Mouse (Mus musculus): ENCODE data around the gene Gm20931. TPM values are rescaled to one million over a fixed set of nuclear protein-coding genes. Genes with fewer than 3 reads are reported as not detected.
"Not testable (repeated sequence)": the region's sequence is repeated elsewhere in the genome, so short reads cannot be mapped to it uniquely, and the experiment has no call there.

Gene Gm20931
- not detected in 2 replicates for polyA plus RNA-seq (2012; rRNA removed)

- WGBS: no CpG with 5 or more reads among the region's 6 CpGs
- DNase-seq (ENCODE audit: low read depth, low spot score): not testable (repeated sequence)
These were observed at the start of gene Gm20931 for GRCm38 (mm10) chrY:55213420-55213819. TSS of gene Gm20931 (plus strand) at chrY:55213720.
